Mouse (Mus musculus) kidney, postnatal 4 days (tissue): ENCODE data around the gene Tmem248.

Experiments used
- DNase-seq, 2 experiments: peaks; one replicate each; pipeline ENCODE4 v3.0.0; 2021; ENCODE audit warnings: mixed read lengths in 2 of 2

The Tmem248 gene

DNA sequence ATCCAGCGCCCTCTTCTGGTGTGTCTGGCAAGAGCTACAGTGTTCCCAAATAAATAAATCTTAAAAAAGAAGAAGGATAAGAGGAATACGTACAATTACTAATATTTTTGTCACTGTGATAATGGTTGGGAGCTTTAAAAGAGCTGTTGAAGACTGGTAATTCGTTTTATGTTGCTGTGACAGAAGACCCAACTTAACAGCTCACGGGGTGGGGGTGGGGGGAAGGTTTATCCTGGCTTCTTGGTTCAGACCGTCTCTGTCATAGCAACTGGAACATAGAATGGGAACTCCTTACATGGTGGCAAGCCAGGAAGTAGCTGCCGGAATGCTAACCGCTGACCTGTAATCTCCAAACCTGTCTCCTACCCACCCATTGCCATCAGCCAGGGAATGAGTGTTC is at the start of gene Tmem248:
Gene Tmem248, plus strand, starts transcription at position 301 of the 400 bp plus-strand sequence.
- no peak for DNase-seq

DNA sequence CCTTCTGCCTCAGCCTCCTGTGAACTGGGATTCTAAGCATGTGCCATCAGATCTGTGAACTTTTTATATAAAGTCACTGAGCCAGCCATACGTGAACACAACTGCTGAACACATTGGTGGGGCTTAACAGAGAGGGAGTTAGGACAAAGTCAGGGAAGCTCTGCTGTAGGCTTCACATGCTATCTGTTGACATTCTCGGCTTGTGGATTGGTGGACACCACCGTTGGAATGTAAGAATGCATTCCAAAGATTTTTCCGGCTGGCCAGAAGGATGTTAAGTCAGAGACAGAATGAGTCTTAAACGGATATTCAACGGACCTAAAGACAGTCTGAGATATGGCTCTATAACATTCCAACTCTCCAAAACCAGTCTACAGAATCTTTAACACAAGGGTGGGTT is 47.8 kb upstream of the Tmem248 start:
- DNase-seq, result peak in 1 of 2 experiments; percentile 19

DNA sequence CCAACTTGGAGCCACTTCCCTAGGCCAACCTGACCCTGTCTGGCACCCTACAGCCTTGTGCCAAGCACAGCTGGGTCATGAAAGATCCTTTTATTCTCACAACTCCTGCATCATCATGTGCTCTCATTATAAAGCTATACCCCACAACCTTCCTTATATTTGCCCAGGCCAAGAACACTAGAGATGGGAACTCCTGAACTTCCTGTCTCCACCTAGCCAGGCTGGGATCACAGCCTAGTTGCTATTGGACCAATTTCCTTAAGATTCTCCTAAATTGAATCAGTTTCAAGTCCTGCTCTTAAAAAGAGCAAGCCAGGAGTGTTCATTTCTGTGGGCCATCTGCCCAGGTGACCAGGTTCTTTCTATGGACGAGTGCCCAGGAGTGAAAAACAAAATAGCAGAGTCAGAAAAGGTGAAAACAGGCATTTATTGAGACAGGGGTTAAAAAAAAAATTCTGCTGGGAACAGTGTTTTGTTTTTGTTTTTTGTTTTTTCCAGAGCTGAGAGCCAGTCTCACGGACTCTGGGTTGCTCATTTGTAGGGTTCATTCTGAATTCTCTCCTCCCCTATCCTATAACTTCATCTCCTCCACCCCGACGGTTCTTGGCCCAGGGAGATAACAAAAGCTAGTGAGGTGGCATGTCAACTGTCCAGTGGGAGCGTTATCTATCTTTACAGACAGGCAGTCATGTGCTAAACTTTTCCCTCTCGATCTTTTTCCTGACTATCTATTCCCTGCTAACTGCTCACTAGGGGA is 46.0 kb upstream of the Tmem248 start:
- DNase-seq, result no peak

DNA sequence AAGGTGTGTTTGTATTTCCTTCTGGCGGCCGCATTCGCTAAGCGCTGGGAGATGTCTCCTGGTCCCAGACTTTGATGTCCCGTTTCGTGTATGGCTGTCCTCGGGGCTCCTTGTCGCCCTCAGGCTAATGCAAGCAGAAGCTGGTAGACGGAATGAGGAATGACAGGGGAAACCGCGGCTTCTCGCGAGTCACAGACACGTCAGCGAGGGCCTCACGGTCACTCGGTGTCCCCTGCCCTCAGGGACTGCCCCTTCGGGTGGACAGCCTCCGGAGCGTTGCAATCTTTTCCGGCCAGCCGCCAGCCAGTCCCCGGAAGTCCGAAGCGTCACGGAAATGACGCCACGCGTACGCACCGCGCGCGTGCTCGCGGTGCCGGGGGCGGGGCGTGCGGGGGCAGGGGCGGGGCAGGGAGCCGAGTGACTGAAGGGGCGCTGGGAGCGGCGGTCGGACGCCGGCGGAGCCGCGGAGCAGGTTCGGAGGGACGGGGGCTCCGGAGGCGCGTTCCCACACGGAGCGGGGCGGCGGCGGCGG is 45.4 kb upstream of the Tmem248 start, which contains the start of gene Rabgef1:
Gene Rabgef1, plus strand, starts transcription at position 376 of the 532 bp plus-strand sequence.
- peak; percentile 95 to 97 for DNase-seq

DNA sequence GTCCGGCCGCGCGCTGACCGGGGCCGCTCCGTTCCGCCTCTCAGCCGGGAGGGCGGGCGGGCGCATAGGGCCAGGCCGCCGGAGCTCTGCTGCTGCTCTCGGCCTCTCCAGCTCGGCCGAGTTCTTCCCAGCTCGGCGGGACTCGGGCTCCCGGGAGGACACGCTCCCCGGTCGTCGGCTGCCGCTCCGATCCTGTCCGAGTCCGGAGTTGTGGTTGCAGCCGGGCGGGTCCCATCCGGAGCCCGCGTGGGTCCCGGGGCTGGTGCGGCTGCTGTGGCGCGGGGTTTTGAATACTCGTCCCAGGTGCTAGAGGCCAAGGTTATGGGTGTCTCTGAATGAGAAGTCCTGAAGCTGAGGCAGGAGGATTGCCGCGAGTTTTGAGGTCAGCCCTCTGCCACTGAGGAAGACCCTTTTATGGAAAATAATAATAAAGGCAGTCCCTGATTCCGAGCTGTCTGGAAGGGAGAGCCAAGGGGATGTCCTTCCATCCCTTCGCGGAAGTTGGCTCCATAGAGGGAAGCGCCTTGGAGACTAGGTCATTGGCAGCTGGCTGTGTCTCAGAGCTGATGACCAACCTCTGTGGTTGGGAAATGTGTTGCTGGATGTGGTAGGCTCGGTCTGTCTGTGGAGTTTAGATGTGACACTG is 44.8 kb upstream of the Tmem248 start:
- peak in 1 of 2 experiments; percentile 67 for DNase-seq

DNA sequence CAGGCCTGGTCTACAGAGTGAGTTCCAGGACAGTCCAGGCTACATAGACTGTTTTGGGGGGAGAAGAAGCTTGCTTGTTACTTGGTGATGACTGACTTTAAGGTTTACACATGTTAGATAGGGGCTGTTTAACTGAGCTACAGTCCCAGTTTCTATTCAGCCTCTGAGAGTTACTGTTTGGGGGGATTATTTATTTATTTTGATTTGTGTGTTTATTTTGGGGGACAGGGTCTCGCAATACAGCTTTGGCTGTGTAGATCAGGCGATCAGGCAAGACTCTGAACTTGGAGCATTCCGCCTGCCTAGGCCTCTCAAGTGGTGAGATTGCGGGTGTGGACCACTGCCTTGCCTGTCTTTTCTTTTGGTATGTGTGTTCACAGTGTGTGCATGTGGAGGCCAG is 43.9 kb upstream of the Tmem248 start:
- DNase-seq, result no peak

DNA sequence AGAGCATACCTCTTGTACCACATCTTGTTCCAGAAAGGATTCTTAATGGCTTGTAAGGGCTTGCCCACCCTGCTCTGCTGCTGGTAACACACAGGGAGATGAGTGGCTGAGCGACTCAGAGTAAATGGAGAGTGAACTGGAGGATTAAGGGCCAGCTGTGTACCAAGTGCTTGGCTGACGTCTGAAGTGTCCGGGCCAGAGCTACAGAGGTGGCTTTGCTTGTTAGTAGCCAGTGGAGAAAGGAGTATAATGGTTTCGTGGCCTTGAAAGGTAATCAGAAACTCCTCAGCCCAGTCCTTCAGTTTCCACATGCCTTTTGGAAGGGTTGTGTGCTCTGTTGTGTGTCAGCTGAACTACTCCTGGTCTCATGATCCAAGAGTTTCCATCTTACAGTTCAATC is 39.0 kb upstream of the Tmem248 start:
- DNase-seq, result no peak

DNA sequence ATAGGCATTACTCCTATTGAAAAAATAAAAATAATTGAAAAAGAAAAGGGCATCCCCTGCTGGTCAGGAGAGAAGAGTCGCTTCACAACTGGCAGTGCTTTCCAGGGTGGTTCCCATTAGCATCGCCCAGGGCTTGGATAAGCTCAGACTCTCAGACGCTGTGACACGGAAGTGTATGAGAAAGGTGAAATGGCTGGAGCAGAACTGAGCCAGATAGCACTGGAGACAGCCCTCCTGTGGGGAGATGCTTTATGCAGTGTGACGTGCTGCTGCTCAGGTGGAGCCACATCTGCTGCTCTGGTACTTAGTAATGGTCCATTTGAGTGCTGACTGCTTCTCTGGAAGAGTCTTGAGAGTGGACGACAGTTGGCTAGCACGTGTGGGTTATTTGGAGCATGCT is 36.5 kb upstream of the Tmem248 start:
- no peak for DNase-seq

DNA sequence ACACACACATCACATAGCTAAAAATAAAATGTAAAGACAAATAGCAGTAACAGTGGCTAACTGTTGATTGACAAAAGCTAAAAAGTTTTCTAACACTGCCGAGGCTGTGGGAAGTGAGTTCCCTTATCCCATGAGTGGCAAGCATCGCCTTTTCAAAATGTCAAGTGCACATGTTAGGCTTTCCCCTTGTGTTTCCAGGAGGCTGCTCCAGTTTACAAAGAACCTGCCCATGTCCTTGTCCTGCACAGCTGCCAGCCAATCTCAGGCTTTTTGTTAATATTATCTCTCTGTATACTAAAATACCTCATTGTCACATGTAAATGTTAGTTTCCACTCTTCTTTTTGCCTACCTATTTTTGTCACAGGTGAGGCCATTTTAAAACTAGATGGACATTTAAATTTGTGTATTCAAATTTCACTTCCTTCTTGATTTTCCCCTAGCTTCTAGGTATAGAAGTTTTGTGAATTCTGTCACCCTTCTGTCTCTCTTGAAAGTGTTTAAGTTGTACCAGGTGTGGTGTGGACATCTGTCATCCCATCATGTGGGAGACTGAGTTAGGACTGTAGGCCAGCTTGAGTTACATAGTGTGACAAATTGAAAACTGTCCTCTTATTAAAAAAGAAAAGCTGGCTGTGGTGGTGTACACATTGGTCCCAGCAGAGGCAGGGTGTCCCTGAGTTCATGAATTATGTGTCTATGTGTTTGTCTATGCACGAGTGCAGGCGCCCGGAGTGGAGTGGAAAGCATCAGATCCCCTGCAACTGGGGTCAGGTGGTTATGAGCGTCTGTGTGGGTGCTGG is 34.9 kb upstream of the Tmem248 start:
- no peak for DNase-seq

DNA sequence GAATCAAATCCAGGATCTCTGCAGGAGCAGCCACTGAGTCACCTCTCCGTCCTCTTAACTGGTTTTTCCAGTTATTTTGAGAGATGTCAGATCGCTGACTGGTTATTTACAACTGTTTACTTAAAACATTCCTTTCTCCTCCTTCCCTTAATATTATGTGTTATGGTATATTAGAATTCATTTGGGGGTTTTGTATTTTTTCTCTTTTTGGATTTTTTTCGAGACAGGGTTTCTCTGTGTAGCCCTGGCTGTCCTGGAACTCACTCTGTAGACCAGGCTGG is 34.4 kb upstream of the Tmem248 start:
- no peak for DNase-seq

DNA sequence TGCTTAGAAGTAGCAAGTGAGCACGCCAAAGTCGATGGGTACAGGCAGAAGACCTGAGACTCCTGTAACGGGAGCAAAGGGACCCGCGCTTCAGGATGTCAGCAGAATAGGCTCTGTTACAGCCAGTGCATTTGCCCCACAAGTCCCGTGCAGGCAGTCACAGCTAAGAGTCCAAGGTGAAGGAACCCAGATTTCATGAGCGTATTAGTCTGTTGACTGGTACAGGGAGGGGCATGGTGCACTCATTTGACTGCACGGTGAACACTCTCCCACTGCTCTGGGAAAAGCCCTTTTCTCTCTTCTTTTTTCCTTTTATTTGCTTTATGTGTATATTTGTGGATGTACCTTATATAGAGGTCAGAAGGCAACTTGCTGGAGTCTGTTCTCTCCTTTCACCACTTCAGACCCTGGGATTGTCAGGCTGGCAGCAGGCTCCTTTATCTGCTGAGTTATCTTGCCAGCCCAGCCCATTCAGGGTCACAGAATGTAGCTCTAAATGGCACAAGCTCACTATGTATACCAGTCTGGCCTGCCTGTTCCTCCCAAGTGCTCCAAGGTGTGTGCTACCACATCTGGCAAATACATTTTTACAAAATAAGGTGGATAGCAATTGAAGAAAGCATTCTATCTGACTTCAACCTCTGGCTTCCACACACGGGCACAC is 32.6 kb upstream of the Tmem248 start:
- no peak for DNase-seq

DNA sequence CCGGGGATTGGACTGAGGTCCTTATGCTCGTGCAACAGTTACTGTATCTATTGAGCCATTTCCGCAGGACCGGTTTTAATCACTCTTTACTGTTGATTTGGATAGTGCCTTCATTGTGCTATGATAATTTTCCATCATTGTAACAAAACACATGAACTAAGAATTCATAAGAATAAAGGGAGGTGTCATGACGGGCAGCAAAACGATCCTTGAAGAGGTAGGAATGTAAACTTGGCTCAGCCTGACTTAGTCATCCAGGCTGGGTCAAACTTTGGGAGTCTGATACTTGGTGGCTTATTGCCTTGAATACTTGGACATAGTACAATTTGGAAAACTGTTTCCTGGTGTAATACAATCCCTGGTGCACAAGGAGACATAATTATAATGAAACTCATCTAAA is 31.6 kb upstream of the Tmem248 start:
- DNase-seq, result no peak

DNA sequence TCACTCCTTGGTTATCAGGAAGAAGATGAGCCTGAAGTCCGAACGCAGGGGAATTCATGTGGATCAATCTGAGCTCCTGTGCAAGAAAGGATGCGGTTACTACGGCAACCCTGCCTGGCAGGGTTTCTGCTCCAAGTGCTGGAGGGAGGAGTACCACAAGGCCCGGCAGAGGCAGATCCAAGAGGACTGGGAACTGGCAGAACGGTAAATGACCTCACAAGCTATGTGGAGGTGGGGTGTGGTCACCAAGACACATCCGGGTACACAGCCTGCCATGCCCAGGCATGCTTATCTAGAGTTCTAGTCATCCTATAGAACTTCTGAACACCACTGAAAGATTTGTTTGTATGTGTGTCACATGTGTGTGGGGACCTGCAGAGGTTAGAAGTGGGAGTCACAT is 29.5 kb upstream of the Tmem248 start:
- DNase-seq, result no peak

DNA sequence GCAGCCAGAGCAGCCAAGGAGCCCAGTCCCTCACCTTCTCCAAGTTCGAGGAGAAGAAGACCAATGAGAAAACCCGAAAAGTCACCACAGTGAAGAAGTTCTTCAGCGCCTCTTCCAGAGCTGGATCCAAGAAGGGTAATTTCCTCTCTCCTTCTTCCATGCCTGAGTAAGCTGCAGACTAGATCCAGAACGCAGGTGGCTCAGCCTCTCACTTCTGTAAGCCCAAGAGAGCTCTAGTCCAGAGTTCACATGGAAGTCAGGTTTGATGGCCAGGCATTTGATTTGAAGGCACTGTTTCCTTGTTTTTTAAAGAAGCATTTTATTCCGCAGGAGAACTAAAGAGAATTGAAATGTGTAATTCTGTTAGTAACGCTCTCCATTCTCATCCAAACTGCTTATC is 26.0 kb upstream of the Tmem248 start:
- DNase-seq, result no peak

DNA sequence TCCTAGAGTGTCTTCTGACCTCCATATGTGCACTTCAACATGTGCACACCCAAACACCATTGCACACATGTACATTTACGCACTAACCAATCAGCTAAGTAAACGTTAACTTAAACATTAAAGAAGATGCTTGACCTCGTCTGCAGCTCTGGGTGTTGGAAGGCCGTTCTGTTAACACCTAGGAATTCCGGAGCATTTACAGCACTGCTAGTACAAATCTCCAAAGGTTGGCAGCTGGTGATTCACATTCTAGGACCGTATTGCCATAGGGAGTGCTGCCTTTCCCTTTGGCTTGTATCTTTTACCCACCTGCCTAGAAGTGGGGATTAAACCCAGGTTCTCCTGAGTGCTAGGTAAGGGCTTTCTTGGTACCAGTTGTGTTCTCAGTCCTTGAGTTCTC is 25.0 kb upstream of the Tmem248 start:
- no peak for DNase-seq

DNA sequence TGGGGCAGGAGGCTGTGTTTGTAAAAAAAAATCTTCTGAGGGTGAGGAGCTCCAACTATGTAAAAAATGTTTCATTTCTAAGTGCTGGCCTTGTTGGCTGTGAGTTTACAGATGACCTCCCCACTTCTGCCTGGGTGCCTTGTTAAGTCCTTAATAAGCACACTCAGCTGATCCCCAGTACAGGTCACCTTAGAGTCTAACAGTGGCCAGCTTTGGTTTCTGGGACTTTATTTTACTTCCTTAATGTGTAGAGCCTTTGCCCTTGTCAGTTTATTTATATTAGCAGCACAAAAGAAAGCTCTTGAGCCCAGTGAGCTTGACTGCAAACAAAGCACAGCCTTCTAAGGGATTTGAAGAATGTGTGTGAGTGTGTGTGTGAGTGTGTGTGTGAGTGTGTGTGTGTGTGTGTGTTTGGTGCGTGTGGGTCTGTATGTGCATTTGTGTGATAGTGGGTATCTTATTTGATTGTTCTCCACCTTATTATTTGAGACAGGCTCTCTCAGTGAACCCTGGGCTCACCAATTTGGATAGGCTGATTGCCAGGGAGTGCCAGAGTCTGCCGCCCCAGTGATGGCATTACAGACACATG is 24.4 kb upstream of the Tmem248 start:
- DNase-seq, result no peak

DNA sequence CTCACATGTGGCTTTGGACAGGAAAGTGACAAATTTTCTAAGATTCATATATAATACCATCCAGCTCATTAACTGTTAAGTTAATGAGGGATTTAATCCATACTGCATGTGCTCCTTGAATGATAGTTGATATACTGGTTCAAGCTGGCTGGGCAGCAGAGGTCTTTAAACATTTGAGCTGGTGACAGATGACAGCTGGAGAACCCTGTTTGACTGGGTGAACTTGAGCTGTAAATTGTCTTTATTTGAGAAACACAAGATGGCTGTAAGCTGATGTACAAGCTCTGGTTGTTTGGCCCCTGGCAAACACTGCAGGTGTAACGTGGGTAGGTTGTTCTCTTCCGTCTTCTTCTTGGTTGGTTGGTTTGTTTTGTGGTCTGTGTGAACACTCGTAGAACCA is 23.1 kb upstream of the Tmem248 start:
- DNase-seq, result no peak

DNA sequence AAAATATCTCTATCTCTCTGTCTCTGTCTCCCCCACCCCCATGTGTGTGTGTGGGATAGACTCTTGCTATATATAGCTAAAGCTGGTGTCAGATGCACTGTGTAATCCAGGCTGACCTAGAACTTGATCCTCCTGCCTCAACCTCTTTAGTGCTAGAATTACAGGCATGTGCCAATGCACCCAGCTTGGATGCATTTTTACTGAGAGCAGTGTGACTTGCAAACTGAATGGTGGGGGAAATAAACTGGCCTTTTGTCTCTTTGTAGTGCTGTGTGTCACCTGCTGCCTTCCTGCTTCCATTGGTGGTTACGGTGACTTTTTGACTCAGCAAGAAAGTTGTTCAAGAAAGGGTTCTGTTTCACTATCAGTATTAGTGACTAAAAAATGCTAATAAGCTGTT is 20.6 kb upstream of the Tmem248 start:
- DNase-seq, result no peak

DNA sequence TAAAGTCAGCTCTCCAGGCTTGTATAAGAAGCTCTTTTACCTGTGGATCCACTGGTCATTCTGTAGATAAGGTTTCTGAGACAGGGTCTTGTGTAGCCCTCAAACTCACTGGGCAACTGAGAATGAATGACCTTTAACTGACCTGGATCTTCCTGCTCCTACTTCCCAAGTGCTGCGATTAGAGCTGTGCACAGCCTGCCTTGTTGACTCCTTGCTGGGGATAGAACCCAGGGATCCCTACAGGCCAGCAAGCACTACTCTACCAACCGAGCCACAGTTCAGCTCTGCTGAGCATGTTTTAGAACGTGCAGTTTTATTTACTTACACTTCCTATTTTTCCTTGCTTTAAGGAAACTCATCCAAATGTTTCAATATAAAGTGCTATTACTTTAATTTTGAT is 19.4 kb upstream of the Tmem248 start:
- DNase-seq, result no peak

DNA sequence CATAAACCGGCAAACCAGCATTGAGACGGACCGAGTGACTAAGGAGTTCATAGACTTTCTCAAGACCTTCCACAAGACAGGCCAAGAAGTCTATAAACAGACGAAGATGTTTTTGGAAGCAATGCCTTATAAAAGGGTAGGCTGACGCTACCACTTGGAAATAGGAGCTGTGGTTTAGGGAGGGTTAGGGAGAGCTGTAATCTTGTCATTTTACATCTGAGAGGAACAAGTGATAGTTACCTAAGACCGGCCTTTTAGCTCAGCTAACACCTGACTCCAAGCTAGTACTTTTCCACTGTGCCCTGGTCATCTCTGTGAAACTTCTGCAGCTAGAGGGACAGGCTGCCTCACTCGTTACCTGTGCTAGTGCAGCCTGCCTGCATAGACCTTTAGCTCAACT is 18.9 kb upstream of the Tmem248 start:
- no peak for DNase-seq

DNA sequence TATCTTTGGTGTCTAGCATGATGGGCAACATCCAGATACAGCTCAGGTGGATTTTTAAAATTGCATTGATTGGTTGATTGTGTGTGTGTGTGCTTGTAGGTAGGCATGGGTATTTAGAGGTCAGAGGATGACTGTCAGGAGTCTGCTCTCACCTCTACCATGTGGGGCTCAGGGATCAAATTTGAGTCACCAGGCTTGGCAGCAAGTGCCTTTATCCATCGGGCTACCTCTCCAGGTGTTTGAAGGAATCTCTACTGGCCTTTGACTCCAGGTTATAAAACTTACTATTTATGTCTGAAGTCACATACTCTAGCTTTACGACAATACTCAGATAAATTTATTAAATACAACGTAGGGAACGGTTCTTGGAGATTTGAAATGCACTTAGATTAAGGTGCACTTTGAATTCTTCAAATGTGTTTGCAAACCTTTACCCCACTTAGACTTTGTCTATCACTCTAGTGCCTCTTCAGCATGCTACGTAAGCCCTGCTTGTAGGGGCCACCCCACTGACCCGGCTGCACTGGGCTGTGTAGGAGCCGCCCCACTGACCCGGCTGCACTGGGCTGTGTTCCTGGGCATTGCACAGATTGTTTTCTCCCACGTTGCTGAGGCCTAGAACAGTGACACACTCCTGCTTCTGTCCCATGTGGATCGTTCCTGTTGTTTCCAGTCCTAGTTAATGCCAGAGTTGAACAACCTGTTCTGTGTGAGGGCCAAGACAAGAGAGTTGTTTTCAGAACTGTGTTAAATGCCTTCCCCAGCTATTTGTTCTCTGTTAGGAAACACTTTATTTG is 16.4 kb upstream of the Tmem248 start:
- peak; percentile 28 to 59 for DNase-seq

DNA sequence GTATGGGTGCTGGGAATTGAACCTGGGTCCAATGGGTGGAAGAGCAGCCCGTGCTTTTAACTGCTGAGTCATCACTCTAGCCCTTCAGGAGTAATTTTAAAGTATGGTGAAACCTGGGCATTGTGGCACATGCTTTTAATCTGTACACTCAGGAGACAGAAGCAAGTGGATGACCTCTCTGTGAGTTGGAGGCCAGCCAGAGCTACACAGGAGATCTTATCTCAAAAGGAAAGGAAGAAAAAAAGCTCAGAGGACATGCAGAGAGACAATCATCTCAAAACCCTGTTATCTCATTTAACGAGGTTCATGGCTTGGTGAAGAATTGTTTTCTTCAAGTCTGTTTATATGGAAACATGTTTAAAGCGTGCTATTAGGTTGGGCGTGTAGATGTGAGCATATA is 12.9 kb upstream of the Tmem248 start:
- no peak for DNase-seq
